Mouse (Mus musculus) R1 (cell line): ENCODE measurements around the gene Hmg20b.

Source experiments
- DNase-seq: peaks from one replicate; pipeline ENCODE4 v3.0.0-alpha.2; 2018; ENCODE audit warnings: low read depth, low spot score

Hmg20b gene

DNA sequence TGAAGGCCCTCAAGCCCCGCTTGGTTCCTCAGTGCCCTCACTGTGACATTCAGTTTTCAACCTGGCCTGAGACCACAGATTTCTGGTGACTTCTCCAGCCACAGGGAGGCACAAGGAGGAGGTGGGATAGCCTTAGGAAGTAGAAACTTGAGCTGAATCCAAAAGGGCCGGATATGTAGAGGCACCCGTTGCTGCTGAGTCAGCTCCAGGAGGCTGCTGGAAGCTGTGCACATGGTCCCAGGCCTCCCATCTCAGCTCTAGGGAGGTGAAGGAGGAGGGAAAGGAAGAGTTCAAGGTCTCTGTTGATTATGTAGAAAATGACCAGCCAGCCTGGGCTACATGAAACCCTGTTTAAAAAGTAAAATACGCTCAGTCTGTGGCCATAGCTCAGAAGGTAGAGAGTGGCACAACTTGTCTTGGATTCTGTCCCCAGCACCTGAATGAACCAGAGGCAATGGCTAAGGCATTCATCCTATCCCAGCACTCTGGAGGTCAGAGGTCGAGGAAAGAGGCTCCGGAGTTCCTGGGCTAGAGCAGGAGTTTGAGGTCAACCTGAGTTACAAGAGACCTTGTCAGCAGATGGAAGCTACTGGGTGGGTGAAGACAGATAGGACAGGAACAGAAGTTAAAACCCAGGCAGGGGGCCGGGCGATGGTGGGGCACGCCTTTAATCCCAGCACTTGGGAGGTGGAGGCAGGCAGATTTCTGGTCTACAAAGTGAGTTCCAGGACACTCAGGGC is 4.6 kb upstream of the Hmg20b start:
- DNase-seq = peak; percentile 85

DNA sequence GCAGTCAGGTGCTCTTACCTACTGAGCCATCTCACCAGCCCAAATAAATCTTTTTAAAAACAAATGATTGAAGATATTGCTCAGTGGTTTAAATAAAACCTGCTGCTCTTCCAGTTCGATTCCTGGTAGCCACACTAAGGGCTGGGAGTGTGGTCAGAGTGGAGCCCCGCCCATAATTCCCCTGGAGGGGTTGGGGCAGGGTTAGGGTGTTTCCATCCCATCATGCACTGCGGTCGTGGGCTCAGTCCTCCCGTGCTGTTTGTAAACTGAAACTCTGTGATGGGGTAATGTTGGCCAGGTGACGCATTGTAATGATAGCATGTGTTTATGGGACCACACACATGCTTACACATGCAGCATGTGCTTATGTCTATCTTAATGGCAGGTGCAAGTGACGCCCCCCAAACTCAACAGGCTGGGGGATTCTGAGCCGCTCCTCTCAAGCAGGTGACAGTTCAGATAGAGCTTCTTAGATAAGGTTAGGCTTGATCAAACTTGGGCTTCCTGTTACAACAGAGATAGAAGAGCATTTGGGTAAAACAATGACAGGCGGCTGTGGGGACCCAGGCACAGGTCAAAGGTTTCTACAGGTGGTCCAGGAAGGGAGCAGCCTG is 1.5 kb upstream of the Hmg20b start:
- DNase-seq = peak; percentile 91

DNA sequence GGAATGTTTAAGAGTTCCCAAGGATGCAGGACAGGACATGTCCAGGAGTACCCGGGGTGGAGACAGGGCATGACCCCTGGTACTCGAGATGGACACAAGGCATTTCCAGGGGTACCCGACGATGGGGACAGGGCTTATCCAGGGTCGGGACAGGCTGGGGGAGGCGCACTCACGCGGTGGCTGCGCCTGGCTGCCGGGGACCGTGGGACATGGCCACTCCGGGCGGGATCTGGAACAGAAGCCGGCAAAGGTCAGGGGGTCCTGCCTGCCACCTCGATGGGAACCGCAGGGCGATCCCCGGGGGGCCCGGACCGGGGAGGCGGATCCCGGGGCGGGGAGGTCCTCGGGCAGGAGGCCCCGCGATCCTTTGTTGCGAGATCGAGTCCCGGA is 324 bp downstream of the Hmg20b start:
- no peak for DNase-seq

DNA sequence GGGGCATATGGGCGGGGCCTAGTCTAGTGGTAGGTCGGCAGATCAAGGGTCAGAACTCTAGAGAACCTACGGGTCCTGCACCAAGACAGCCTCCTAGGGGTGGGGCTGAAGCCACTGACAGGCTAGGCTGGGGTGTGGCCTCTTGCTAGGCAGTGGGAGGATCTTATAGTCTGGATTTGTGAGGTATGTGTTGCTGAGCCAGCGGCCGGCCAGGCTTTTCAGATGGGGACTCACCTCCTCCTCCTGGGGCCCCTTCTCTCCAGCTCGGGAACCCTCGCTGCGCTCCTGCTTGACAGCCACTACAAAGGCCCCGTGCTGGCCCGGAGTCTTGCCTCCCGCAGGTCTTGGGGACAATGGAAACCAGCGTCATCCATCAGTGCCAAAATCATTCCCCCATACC is 1.1 kb downstream of the Hmg20b start:
- peak; percentile 97 for DNase-seq

DNA sequence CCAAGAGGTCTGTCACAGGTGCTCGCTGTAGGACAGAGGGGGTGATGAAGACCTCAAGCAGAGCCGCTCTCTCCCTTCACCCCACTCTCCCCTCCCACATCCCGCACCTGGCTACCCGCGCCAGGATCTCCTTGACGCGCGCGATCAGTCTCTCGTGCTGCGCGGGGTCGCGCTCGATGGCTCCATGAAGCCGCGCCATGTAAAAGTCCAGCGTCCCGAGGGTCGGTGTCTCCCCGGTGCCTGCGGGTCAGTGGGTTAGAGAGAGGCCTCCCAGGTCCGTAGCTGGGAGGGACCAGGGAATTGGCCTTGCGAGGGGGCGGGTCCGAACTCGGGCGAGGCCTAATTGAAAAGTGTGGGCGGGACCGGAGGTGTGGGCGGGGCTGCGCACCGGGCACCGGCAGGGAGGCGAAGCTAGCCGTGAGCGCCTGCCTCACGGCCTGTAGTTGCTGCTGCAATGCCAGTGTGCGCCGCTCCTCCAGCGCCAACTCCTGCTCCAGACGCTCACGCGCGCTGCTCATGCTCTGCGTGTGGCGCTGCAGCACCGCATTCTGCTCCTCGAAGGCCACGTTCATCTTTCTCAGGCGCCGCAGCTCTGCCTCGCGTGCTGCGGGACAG is 3.7 kb downstream of the Hmg20b start:
- peak; percentile 89 for DNase-seq

DNA sequence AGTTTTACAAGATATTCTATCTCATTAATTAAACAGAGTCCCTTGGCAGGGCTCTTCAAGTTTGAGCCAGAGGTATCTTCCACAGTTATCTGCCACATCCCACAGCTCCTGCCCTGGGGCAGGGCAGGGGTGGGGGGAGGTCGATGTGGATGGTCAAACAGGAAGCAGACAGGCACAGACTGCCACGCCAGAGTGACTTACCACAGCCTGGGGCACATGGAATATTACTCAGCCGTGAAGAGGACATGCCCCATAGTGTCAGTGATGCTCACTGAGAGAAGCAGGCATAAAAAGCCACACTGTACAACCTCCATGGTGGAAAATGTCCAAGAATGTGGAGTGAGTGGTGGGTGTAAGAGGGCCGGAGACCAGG is 5.1 kb downstream of the Hmg20b start:
- DNase-seq = no peak

DNA sequence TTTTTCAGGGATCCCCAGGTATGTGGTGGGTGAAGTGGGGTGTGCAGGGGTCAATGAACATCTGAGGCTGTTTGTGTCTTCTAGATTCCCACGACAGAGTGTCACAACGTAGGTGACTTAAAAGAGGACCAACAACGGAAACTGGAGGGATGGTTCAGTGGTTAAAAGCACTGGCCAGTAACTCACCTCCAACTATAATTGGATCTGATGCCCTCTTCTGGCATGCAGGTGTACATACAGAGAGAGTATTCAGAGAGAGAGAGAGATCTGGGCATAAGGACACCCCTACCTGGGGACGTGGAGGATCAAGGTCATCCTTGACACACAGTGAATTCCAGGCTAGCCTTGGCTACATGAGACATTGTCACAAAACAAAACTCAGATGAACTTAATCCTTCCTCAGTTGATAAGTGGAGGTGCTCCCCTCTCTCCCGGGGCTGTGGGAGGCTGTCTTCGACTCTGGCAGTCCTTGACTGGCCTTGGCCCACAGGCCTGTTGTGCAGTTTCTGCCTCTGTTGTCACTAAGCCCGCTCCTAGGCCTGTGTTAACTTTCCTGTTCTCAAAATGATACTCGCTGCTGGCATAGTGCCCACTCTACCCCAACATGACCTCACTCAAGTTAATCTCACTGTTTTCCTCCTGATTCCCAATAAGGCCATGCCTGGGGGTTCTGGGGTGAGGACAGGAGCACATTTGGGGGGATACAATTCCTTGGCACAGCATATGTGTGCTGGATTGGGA is 5.7 kb downstream of the Hmg20b start:
- no peak for DNase-seq

DNA sequence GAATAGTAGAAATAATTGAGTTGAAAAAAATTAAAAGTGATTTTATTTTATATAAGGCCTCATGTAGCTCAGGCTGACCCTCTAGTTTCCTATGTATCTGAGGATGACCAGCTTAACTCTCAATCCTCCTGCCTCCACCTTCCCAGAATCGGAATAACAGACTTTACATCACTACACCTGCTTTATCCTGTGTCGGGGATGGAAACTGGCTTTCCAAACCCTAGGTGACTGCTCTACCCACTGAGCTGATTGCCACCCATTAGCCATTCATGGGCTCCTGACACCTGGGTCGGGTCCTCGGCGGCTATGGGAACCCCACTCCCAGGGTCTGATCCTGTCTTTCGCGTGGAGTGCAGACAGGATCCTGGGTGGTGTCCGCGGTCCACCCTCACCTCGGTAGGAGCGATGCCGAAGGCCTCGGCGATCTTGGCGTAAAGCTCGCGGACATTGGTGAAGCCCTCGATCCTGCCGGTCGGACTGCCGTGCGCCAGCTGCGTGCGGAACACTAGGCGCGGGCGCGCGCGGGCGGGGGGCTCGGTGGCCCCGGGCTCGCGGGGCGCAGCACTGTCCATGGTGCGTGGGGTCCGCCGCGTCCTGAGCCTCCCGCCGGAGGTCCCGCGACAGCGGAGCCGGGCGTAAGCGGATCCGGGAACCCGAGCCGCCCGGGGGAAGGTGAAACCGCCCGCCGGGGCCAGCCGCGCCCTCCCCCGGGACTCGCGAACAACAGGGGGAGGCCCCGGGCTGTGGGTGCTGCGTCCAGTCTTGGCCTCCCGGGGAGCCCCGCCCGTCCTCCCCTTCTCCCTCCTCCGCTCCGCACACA is 7.4 kb downstream of the Hmg20b start, which contains the start of gene Gipc3:
TSS of gene Gipc3 (minus strand) at position 581 of the 820 bp plus-strand sequence.
- no peak for DNase-seq

DNA sequence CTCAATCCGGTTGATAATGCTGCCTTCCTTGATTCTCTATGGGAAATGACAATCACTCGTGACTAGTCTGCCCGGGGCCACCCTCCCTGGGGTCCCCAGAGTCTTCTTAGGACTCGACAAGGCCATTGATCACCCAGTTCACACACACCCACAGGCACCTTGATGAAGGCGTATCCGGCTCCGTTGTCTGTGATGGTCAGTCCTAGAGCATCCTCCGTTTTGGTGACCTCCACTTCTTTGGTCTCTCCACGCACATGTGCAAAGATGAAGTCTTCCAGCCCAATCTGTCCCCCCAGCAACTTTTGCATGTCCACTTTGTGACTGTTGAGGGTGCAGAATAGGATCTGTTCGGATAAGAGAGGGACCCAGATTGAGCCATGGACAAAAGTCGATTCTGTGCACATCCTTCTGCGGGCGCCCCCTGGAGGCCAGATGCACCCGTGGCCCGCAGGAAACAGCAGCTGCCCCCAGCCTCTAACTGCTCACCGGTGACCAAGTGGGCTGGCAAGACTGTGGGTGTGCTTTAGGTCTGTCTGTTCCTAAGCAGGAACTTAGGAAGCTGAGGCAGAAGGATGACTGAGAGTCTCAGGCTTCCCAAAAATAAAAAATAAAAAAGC is 8.8 kb downstream of the Hmg20b start:
- DNase-seq = peak; percentile 70

DNA sequence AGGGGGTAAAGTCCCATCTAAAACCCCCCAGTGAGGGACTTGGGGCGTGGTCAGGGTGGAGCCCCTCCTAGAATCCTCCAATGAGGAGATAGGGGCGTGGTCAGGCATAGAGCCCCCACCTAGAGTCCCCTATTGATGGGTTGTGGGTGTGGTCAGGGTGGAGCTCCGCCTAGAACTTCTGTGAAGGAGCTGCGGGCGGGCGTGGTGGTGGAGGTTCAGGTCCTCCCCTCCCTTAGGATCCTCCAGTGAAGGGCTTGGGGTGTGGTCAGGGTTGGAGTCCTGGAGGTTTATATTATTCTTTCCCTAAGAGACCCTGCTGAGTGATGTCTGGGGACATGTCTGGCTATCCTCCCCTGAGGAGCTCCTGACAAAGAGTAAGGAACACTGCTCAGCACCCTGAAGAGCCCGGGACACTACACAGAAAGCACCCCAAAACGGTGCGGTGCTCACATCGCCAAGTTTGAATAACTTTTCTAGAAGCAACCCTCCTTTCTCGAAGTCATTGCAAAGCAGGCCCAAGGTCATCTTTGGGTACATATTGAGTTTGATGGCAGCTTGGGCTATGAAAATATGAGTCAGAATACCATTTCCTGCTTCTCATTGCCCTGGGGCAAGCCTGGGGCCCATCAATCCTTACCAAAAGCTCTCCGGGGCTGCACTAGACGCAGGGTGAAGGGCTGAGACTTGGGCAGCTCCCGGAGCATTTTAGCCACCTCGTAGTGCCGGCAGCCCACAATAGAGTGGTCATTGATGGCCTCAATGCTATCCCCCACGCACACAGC is 9.5 kb downstream of the Hmg20b start:
- DNase-seq = peak; percentile 96

DNA sequence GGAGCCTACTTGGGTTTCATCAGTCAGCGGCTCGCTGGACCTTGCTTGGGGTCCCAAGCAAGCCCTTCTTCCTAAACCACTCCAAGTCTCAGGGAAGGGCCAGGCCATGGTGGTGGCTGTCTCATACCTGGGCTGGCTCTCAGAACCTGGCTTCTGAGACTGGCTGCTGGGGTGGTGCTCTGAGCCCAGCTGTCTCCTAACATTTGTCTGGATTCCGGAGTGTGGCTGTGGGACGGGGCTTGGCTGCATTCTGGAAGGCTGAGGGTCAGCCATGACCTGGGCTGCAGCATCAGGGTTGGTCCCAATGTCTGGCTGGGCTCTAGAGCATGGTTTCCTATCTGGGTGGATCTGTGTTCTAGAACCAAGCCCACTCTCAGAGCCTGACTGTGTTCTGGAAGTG is 13.7 kb downstream of the Hmg20b start:
- no peak for DNase-seq

DNA sequence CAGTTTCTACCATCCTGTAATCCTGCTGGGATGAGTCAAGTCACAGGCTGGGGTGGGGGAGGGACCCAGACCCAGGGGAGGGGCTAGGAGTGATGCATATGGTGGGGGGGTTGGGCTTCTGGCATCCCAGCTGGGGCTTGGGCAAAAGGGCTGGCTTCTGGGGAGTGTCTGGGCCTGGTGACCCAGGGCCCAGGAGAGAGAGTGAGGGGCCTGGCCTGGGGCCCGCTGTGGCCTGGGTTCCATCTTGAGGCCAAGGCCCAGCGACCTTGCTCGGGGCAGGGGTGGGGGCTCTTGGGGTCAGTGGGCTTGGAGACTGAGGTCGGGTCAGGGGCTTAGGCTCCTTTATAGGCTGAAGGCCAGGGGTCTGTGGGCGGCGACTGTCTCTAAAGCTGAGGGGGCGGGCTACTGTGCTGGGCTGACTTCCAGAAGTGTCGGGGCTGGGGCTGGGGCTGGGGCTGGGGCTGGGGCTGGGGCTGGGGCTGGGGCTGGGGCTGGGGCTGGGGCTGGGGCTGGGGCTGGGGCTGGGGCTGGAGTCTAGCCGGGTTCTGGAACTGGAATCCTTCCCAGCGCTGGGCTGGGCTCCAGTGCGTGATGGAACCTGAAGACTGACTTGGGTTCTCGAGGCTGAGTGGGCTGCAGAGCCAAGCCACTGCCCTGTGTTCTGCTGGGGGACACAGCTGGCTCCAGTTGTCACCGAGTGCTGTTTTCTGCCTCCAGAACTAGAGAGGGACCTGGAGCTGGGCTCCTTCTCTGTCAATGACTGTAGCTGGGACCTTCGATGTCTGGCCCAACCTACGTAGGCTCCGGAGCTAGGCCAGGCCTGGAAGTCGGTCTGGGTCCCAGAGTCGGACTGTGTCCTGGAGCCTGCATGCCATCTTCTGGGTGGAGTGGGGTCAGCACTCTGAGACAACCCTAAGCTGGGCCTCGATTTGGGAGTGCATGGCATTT is 14.6 kb downstream of the Hmg20b start:
- peak; percentile 66 for DNase-seq

DNA sequence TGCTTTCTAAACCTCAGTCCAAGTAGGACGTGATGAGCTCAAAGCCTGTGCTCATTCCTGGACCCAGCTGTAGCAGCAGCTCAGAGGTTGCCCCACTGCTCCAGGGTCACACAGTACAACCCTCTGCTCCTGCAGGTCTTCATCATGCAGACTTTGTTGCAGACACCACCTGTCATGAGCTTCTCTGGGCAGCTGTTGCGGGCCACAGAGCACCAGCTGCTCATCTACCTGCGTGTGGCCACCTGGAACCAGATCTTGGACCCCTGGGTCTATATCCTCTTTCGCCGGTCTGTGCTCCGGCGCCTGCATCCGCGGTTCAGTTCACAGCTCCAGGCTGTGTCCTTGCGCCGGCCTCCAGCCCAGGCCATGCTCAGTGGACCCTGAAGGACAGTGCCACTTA is 16.0 kb downstream of the Hmg20b start:
- no peak for DNase-seq

DNA sequence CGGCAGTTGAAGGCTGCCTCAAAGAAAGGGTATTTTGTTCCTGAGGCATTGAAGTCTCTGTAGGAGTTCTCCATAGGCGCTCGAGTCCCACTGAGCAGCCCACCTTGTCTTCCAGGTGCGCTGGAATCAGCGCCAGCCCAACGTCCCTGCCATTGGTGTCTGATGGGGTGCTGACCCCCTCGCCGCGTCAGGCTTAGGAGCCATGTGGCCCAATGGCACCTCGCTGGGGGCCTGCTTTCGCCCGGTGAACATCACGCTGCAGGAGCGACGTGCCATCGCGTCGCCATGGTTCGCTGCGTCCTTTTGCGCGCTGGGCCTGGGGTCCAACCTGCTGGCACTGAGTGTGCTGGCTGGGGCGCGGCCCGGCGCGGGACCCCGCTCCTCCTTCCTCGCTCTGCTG is 18.0 kb downstream of the Hmg20b start:
- DNase-seq = no peak

DNA sequence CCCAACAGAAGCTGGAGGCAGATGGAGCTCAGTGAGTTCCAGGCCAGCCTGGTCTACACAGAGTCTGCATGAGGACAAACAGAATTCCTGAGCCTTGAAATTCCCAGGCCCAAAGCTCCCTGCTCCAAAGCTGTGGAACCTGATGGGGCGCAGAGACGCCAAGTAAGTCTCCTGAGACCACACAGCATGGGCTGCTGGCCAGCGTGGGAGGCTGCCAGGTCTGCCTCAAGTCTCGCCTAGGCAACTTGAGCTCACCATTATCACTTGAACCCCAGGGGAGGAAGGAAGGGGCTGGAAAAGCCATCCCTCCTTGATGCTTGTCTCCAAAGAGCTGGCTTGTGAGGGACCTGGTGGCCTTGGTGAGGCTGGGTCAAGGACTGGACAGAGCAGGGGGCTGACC is 20.3 kb downstream of the Hmg20b start:
- DNase-seq = no peak

DNA sequence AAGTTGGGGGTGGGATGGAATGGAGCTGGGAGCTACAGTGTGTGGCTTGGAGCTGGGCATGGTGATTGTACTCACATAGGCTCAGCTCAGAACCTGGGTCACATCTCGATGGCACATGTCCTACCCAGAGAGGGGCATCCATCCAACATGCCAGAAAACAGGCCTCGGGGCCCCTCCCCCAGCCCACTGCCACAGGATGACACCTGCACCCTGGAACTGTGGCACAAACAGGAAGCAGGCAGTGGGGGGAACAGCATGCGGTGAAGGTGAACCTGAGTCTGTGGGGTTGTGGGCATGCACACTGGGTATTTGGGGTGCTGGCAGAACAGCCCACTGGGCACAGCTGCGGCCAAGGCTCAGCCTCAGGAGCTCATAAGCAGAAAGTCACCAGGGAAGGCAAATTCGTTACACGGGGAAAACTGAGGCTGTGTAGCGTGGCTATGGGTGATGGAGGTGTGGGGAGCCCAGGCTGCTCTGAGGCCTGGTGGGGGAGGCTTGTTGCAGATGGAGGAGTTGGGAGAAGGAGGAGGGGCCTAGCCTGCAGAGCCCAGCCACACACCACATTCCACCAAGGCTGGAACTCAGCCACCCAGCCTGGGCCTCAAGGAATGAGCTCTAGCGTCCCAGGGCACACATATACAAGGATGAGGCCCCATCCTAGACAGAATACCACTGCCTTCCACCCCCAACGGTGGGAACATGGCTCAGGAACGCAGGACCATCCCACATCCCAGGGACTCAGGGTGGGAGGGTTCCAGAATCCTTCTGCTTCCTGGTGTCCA is 20.9 kb downstream of the Hmg20b start:
- DNase-seq = no peak

DNA sequence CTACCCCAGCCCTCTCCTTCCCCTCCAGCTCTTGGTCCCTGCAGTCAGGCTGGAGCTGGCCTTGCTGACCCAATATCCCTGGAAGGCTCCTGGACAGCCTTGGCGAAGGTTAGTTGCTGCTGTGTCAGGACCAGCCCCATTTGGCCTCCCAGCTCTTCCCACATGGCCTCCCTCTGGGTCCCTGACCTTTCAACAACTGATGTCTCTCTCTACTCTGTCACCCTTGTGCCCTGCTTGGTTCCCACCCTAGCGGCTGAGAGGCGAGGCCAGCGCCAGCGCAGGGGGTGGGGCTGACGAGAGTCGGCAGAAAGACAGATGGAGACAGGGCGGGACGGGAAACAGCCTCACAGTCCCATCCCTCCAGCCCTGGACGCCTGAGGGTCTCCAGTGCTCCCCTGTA is 21.9 kb downstream of the Hmg20b start, which contains the start of gene Tbxa2r:
TSS of gene Tbxa2r (plus strand) at position 346 of the 400 bp plus-strand sequence.
- DNase-seq = no peak

DNA sequence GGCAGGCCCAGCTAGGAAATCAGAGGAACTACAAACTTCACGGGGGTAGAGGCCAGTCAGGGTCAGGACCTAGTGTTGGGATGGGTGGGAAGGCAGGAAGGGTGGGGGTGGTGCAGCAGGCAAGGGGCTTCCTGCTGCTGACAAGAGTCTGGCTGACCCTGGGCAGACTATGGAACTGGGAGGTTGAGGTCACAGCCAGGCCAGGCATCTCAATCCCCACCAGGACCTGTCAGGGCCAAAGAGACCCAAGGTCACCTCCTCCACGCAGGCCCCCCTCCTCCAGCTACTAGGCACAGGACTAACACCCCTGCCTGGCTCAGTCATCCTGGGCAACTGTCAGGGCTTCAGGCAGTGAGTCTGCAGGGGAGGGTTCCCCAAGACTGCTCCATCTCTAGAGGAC is 22.3 kb downstream of the Hmg20b start:
- no peak for DNase-seq
